Mouse (Mus musculus) adrenal gland, adult 8-10 months (tissue): ENCODE results near the gene Asmt. TPM values are rescaled to one million over a fixed set of nuclear protein-coding genes. Genes with fewer than 3 reads are reported as not detected.

Experiments used
- DNase-seq: peaks from one replicate; pipeline ENCODE4 v3.0.0; 2022
- total RNA-seq, 4 experiments: library from RNA; stranded (reverse); gene quantifications; 2 replicates each; pipeline ENCODE4 v1.2.4; 2022

Gene Asmt
- total RNA-seq = not detected

GRCm38 (mm10) chrX:170672594-170673092 lies at the start of gene Asmt:
Asmt (plus strand) TSS chrX:170672644.
- DNase-seq = no peak

- no peak for DNase-seq
Observed at GRCm38 (mm10) chrX:170673233-170673951, 948 bp downstream of the Asmt start.

DNA sequence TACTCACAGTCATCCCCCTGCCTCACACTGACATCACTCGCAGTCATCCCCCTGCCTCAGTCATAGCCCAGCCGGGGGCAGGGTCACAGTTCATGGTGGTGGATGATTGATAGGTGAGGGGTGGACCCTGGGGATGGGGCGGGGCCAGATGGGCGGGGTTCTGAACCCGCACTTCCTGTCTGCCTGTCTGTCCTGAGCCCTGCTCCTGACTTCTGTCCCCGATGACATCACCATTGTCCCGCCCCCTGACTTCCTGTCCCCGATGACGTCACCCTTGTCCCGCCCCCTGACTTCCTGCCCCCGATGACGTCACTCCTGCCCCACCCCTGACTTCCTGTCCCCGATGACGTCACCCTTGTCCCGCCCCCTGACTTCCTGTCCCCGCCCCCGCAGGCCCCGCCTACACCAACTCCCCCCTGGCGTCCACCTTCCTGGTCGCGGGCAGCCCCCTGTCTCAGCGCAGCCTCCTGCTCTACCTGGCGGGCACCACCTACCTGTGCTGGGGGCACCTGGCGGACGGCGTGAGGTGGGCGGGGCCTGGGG lies 1.9 kb downstream of the Asmt start:
- DNase-seq = no peak

GRCm38 (mm10) chrX:170674885-170675876 lies 2.7 kb downstream of the Asmt start:
- no peak for DNase-seq

DNA sequence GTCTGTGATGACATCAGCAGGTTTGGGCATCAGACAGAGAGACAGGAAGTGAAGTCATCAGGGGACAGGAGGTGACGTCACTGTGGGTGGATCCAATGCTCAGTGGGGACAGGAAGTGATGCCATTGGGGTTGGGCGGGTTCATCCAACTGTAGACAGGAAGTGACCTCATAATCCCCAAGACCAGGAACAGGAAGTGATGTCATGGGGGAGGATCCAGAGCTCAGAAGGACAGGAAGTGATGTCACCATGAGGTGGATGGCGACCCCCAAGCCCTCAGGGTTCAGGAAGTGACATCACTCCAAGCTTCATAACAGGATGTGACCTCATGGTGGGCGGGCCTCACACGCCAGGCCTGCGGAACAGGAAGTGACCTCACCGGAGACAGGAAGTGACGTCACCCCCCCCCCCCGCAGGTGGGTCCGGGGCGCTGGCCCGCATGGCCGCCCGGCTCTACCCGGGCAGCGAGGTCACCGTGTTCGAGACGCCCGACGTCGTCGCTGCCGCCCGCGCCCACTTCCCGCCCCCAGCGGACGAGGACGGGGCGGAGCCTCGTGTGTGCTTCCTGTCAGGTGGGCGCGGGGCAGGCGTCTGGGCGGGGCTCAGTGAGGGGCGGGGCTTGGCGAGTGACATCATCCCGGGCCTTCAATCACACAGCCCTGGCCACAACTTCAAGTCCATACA lies 3.6 kb downstream of the Asmt start:
- no peak for DNase-seq

DNA sequence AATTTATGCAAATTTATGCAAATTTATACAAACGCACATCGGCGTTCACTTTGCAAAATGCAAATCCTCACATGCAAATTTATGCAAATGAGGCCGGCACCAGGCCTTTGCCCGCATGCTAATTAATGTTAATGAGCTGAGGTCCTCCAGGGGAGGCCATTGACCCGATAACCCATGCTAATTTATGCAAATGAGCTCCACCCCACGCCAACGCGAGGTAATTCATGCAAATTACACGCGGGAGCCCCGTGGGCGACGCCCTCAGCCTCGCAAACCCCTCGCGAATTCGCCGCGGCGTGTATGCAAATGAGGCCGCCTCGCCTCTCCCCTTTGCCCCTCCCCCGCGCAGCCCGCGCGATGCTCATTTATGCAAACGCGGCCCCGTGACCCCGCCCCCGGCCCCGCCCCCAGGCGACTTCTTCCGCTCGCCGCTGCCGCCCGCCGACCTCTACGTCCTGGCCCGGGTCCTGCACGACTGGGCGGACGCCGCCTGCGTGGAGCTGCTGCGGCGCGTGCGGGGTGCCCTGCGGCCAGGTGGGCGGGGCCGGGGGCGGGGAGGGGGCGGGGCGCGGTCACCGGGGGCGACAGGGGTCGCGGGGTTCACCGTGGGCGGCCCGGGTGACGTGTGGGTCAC lies 4.3 kb downstream of the Asmt start:
- DNase-seq = no peak

DNA sequence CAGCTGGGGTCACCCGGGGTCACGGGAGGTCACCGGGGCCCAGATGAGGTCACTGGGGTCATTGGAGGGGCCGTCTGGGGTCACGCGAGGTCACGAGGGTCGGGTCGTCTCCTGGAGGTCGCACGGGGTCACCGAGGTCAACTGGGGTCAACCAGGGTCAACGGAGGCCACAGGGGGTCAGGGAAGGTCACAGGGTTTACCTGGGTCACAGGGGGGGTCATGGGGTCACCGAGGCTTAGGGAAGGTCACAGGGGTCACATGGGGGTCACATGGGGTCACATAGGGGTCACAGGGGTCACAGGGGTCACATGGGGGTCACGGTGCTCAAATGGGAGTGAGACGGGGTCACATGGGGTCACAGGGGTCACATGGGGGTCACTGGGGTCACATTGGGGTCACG lies 4.8 kb downstream of the Asmt start:
- no peak for DNase-seq

DNA sequence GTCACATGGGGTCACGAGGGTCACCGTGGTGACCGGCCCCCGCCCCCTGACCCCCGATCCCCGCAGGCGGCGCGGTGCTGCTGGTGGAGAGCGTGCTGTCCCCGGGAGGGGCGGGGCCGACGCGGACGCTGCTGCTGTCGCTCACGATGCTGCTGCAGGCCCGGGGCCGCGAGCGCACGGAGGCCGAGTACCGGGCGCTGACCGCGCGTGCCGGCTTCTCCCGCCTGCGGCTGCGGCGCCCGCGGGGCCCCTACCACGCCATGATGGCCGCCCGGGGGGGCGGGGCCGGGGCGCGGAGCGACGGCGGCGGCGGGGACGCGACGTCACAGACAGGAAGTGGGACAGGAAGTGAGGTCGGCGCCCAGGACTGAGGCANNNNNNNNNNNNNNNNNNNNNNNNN lies 5.2 kb downstream of the Asmt start:
- no peak for DNase-seq
